Mouse (Mus musculus) gastrocnemius, postnatal 4 days (tissue): ENCODE results near the gene Alk. TPM values are rescaled to one million over a fixed set of nuclear protein-coding genes. Genes with fewer than 3 reads are reported as not detected.

Experiments
- DNase-seq, 2 experiments: peaks; one replicate each; pipeline ENCODE4 v3.0.0; 2021 to 2022; ENCODE audit warnings: low spot score in 2 of 2, mixed read lengths in 2 of 2
- long read RNA-seq, 2 experiments: library from polyadenylated mRNA; stranded (forward); transcript quantifications; one replicate each; pipeline ENCODE4 v2.0.0; 2021
- total RNA-seq, 2 experiments: library from RNA; stranded (reverse); gene quantifications; 2 replicates each; pipeline ENCODE4 v1.2.3; 2021

The Alk gene
- under 1 TPM; 0.37 to 0.47 TPM for total RNA-seq
- long read RNA-seq, experiment 1, partial matches to known transcripts: 1 of 1 reads
- long read RNA-seq, experiment 1, other reads (novel, unspliced or antisense): 0 of 1 reads
- long read RNA-seq, experiment 2: 0 reads

GRCm38 (mm10) chr17:72604610-72604980 lies at the start of gene Alk:
Alk (minus strand) TSS chr17:72604627.
- DNase-seq: peak; percentile 54 to 79

GRCm38 (mm10) chr17:72652801-72653200 lies 48.4 kb upstream of the Alk start:
- DNase-seq: no peak

DNA sequence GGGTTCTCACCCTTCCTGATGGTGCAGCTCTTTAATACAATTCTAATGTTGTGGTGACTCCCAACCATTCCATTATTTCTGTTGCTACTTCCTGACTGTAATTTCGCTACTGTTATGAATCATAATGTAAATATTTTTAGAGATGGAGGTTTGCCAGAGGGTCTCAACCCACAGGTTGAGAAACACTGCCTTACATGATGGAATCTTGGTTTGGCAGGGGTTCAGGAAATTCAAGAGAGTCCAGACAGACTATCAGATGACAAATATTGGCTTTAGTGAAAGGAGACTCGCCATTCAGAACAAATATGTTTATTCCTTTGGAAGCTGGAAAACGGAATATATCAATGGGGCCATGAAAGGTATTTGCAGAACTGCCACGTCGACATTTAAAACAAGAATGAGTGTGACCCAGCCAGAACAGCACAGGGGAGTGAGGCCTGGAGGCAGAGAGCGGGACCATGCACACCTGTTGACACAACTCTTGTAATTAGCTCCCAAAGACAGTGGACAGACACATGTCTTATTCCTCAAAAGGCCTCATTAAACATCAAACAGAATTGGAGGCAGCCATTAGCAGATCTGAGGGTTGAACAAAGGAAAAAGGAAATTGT lies 44.3 kb upstream of the Alk start:
- DNase-seq: no peak

GRCm38 (mm10) chr17:72646167-72646566 lies 41.7 kb upstream of the Alk start:
- DNase-seq: no peak

DNA sequence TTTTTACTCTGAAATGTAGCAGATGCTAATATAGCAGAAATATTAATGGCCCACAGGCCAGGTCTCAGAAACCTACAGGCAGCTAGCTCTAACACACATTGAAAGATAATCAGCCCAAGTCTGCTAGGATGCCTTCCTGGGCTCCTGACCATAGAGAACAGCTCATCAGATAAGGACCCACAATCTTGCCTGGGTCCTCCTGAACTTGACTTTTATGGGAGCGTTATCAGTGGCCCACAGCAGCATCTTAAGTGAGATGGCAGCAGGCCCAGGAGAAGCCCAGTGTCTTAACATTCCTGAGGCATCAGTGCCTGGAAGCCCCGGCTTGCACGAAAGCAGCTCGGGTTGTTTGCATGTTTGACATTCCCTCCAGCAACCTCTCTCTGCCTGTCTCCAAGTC lies 35.7 kb upstream of the Alk start:
- no peak for DNase-seq

DNA sequence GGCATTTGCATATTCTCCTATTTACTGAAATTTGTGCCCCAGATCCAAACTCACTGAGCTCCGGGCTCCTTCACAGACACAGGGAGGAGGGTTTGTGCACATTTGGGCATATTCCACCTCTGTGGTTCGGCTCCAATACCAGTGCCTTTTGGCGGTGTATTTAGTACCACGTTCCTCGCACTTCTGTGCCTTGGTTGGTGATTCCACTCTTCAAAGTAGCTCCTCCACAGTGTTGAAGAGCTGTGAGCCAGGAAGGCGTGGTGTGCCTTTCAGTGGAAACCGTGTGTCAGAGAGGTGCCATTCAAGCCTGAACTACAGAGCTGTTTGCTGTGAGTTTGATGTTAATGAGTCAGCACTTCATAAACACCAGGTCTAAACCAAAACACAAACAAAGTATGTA lies 35.0 kb upstream of the Alk start:
- no peak for DNase-seq

GRCm38 (mm10) chr17:72606251-72606650 lies 1.8 kb upstream of the Alk start:
- DNase-seq: peak; percentile 68 to 76

DNA sequence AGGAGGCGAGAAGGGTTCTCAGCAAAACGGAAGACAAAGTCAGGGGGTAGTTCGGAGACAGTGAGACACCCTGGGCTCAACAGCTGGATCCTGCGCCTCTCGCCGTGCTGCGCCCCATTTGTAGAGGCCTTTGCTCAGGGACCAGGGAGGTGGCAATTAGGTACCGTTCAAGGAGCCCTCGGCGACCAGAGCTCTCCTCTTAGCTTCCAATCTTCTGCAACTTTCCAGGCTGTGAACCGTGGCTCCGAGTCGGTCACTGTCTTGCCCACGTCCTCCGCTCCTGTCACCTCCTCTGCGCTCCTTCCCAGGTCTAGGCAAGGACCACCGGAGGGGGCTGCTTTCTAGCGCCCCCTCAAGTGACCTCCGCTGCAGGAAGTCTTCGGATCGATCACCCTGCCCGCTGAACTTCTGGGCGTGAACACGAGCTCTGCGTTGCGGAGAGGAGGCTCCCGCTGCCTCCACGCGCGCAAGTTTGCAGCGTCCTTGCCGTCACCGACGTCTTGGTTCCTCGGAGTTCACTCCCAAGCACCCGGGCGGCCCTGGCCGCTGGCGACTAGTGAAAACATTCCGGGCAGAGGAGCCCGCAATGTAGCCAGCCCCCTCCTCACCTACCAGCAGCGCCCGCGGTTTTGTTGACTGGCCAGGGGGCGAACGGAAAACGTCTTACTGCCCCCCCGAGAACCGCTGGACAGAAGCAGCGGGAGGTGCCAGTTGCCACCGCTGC lies 379 bp downstream of the Alk start:
- DNase-seq: peak in 1 of 2 experiments; percentile 7

GRCm38 (mm10) chr17:72603118-72603885 lies 1.1 kb downstream of the Alk start:
- peak; percentile 78 to 87 for DNase-seq

GRCm38 (mm10) chr17:72600806-72601205 lies 3.6 kb downstream of the Alk start:
- no peak for DNase-seq

- no peak for DNase-seq
Measured at GRCm38 (mm10) chr17:72587671-72588070, 16.8 kb downstream of the Alk start.

GRCm38 (mm10) chr17:72580142-72580541 lies 24.3 kb downstream of the Alk start:
- DNase-seq: no peak

DNA sequence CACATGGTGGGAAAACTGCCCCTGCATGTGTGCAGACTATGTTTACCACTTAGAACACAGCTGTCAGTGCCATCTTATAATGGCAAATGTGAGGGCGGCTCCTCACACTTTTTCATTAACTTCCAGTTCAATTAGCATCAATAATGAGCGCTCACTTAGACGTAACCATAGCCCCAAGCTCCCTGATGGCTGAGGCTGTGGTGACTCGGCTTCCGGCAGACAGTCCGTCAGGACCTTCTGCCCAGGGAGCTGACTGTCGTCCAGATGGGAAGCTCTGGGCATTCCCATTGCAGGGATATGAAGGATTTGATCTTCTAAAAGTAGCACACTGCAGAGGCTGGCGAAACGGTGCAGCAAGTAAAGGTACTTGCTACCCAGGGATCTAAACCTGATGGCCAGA lies 25.1 kb downstream of the Alk start:
- no peak for DNase-seq

- DNase-seq: no peak
Measured at GRCm38 (mm10) chr17:72571379-72571778, 33.0 kb downstream of the Alk start.

GRCm38 (mm10) chr17:72569491-72569890 lies 34.9 kb downstream of the Alk start:
- no peak for DNase-seq

DNA sequence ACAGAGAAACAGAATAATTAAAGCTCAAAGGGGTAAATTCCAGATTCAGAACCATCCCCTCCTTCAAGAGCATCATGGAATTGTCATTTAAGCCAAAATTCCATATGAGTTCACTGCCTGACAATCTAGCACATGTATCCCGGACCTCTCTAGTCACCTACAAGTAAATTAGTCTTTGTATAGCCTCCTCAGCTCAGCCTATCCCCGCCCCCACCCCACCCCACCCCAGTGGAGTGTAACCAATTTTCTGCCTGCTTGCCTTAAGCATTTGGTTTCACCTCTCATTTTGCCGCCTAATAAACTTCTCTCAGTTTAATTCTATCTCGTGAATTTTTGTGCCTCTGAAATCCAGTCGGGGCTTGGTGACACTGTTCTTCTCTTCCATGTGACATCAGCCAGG lies 41.0 kb downstream of the Alk start:
- DNase-seq: no peak

DNA sequence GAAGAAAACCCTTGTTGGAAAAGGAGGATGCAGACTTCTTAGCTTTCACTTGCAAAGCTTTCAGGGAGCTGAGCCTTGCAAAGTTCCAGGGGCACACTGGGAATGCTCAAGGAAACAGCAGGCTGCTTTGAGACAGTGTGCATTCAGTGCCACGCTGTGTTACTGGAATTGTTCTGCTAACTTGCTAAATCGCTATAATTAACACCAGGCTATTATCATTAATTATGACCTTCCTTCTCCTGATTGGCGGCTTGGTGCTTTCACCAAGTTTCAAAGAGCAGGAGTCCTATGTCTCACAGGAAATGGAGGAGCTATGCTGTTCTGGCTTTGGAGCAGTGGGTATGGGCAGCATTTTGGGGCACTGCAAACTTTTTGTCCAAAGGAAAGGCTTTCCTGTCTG lies 43.0 kb downstream of the Alk start:
- DNase-seq: no peak

GRCm38 (mm10) chr17:72560771-72561170 lies 43.7 kb downstream of the Alk start:
- no peak for DNase-seq

DNA sequence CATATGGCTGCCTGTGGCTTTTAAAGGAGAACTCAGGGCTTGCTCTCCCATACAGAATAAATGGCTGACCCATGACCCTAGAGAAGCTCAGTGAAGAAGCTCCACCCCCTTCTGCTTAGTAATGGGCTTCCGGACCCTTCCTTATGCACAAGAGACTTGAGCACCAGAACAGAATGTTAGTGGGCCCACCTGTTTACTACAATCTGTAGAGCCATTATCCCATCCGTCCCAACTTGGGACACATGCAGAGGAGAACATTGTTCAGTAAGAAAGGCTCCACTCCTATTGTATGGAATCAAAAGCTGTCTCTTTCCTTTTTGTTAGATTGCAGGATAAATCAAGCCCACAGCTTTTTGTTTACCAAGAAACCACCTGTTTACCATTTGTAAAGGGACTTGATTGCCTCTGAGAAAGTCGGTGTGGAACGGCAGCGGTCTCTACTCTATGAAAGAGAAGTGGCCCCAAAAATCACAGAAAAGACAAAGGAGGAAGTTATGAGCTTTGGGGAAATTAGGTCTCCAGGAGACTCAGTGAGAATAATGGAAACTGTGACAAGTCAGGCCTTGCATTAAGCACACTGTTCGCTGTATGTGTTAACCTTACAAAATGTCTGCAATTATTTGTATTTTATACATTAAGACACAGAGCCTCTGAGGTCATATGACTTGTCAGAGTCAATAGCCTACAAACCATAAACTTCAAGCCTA lies 47.2 kb downstream of the Alk start:
- DNase-seq: no peak

GRCm38 (mm10) chr17:72546274-72546673 lies 58.2 kb downstream of the Alk start:
- no peak for DNase-seq

- no peak for DNase-seq
Measured at GRCm38 (mm10) chr17:72535304-72535703, 69.1 kb downstream of the Alk start.
